Mouse (Mus musculus) midbrain, embryonic 13.5 days (tissue): ENCODE measurements around the gene Vps13a. TPM values are rescaled to one million over a fixed set of nuclear protein-coding genes. Genes with fewer than 3 reads are reported as not detected.

Experiments
- ATAC-seq: fragments of 200-750 bp; cut with Nextera tagmentation; 2 replicates; pipeline ENCODE4 v1.8.0; 2017; ENCODE audit warnings: mild to moderate bottlenecking, moderate TSS enrichment, moderate library complexity
- H3K27ac ChIP-seq: fragments of 300-500 bp; sonication (generic); 2 replicates; pipeline ENCODE4 v1.5.1; 2015; ENCODE audit warnings: inconsistent platforms, mild to moderate bottlenecking, moderate library complexity
- H3K27me3 ChIP-seq: fragments of 300-500 bp; sonication (generic); 2 replicates; pipeline ENCODE4 v1.6.1; 2015; ENCODE audit warnings: mild to moderate bottlenecking, inconsistent platforms
- H3K36me3 ChIP-seq: fragments of 300-500 bp; sonication (generic); 2 replicates; pipeline ENCODE4 v1.6.1; 2015; ENCODE audit warnings: mild to moderate bottlenecking, inconsistent platforms
- H3K4me1 ChIP-seq: fragments of 300-500 bp; sonication (generic); replicated peaks from 2 replicates; pipeline ENCODE4 v1.6.1; 2015; ENCODE audit warnings: inconsistent platforms
- H3K4me2 ChIP-seq: fragments of 300-500 bp; sonication (generic); replicated peaks from 2 replicates; pipeline ENCODE4 v1.6.1; 2015; ENCODE audit warnings: moderate library complexity, mild to moderate bottlenecking, inconsistent platforms
- H3K4me3 ChIP-seq: fragments of 300-500 bp; sonication (generic); replicated peaks from 2 replicates; pipeline ENCODE4 v1.5.1; 2015; ENCODE audit warnings: mild to moderate bottlenecking, inconsistent platforms
- H3K9ac ChIP-seq: fragments of 300-500 bp; sonication (generic); replicated peaks from 2 replicates; pipeline ENCODE4 v1.6.1; 2015; ENCODE audit warnings: mild to moderate bottlenecking, inconsistent platforms
- H3K9me3 ChIP-seq: fragments of 300-500 bp; sonication (generic); 2 replicates; pipeline ENCODE4 v1.6.1; 2016; ENCODE audit warnings: mild to moderate bottlenecking, inconsistent platforms
- WGBS: fragments of 180-500 bp; shearing (Covaris S2); methylation state at CpG from one replicate; pipeline ENCODE4 v1.1.7; 2015; 5-methylcytosine and 5-hydroxymethylcytosine counted together
- polyA plus RNA-seq: library from polyadenylated mRNA; unstranded; fragments of >200 nt; fragmentation: Nextera tagmentation; extraction: Ambion mirVana; gene quantifications from 2 replicates; pipeline ENCODE4 v1.2.1, GENCODE M21; 2015

The Vps13a gene
- polyA plus RNA-seq, 1 experiment from 2014 or later: 9.2 TPM

GRCm38 (mm10) chr19:16599298-16599970, 181.3 kb downstream of the Vps13a start:
- no peak overlapping the region for H3K4me3 ChIP-seq
- no peaks in the 10 kb centered on the region for H3K36me3 ChIP-seq
- 0 out of 2 replicates have a peak overlapping the region, but pooled peaks have one; percentile 20 for H3K4me2 ChIP-seq
- peaks cover 5% of the 10 kb centered on the region for H3K4me1 ChIP-seq
- H3K9me3 ChIP-seq: no peaks in the 10 kb centered on the region
- no peak overlapping the region for H3K27ac ChIP-seq
- 17% methylated on average over 9 of the region's 9 CpGs for WGBS
- 0 out of 2 replicates have a peak overlapping the region, but pooled peaks have one; percentile 14 for H3K9ac ChIP-seq
- no peaks in the 10 kb centered on the region for H3K27me3 ChIP-seq
- ATAC-seq: peak; percentile 75

- 55% methylated on average over 11 of the region's 11 CpGs for WGBS
- no peak overlapping the region for H3K27ac ChIP-seq
- no peak overlapping the region for H3K9ac ChIP-seq
- H3K9me3 ChIP-seq: no peaks in the 10 kb centered on the region
- no peaks in the 10 kb centered on the region for H3K36me3 ChIP-seq
- H3K4me1 ChIP-seq: peaks cover 5% of the 10 kb centered on the region
- ATAC-seq: peak; percentile 86
- no peak overlapping the region for H3K4me3 ChIP-seq
- H3K4me2 ChIP-seq: 0 out of 2 replicates have a peak overlapping the region, but pooled peaks have one; percentile 20
- no peaks in the 10 kb centered on the region for H3K27me3 ChIP-seq
These were observed 182.0 kb downstream of the Vps13a start for GRCm38 (mm10) chr19:16598653-16599297.

- Histone ChIP-seq H3K4me2 (no peak overlapping the region), H3K9me3 (no peaks in the 10 kb centered on the region), H3K27me3 (no peaks in the 10 kb centered on the region), H3K27ac (no peak overlapping the region), H3K9ac (no peak overlapping the region), H3K36me3 (no peaks in the 10 kb centered on the region), H3K4me3 (no peak overlapping the region), H3K4me1 (peaks cover 5% of the 10 kb centered on the region)
- no peak for ATAC-seq
- 81% methylated on average over 6 of the region's 6 CpGs for WGBS
These were observed 183.5 kb downstream of the Vps13a start for GRCm38 (mm10) chr19:16597216-16597615.

GRCm38 (mm10) chr19:16593975-16594317, 186.8 kb downstream of the Vps13a start:
- Histone ChIP-seq H3K4me2 (no peak overlapping the region), H3K27me3 (no peaks in the 10 kb centered on the region), H3K4me1 (peaks cover 3% of the 10 kb centered on the region), H3K9ac (no peak overlapping the region), H3K9me3 (no peaks in the 10 kb centered on the region), H3K4me3 (no peak overlapping the region), H3K27ac (no peak overlapping the region), H3K36me3 (no peaks in the 10 kb centered on the region)
- ATAC-seq: no peak

- WGBS: 90% methylated on average over 7 of the region's 7 CpGs
- Histone ChIP-seq H3K4me1 (no peaks in the 10 kb centered on the region), H3K4me3 (no peak overlapping the region), H3K36me3 (no peaks in the 10 kb centered on the region), H3K27ac (no peak overlapping the region), H3K27me3 (no peaks in the 10 kb centered on the region), H3K9ac (no peak overlapping the region), H3K9me3 (no peaks in the 10 kb centered on the region), H3K4me2 (no peak overlapping the region)
- ATAC-seq: no peak
These were observed 187.3 kb downstream of the Vps13a start for GRCm38 (mm10) chr19:16593256-16593974.

- Histone ChIP-seq H3K9me3 (no peaks in the 10 kb centered on the region), H3K27me3 (no peaks in the 10 kb centered on the region), H3K4me2 (no peak overlapping the region), H3K9ac (no peak overlapping the region), H3K4me3 (no peak overlapping the region), H3K4me1 (no peaks in the 10 kb centered on the region), H3K27ac (no peak overlapping the region), H3K36me3 (no peaks in the 10 kb centered on the region)
- ATAC-seq: no peak
- WGBS: 7% methylated on average over 3 of the region's 3 CpGs
These were observed 195.4 kb downstream of the Vps13a start for GRCm38 (mm10) chr19:16585379-16585778.

GRCm38 (mm10) chr19:16584546-16584945, 196.2 kb downstream of the Vps13a start:
- 92% methylated on average over 7 of the region's 7 CpGs for WGBS
- H3K4me1 ChIP-seq: no peaks in the 10 kb centered on the region
- no peaks in the 10 kb centered on the region for H3K36me3 ChIP-seq
- no peaks in the 10 kb centered on the region for H3K9me3 ChIP-seq
- H3K27ac ChIP-seq: no peak overlapping the region
- H3K9ac ChIP-seq: no peak overlapping the region
- H3K4me3 ChIP-seq: no peak overlapping the region
- H3K4me2 ChIP-seq: no peak overlapping the region
- no peak for ATAC-seq
- H3K27me3 ChIP-seq: no peaks in the 10 kb centered on the region

- Histone ChIP-seq H3K4me2 (no peak overlapping the region), H3K36me3 (no peaks in the 10 kb centered on the region), H3K27ac (no peak overlapping the region), H3K4me3 (no peak overlapping the region), H3K9me3 (no peaks in the 10 kb centered on the region), H3K27me3 (no peaks in the 10 kb centered on the region), H3K4me1 (no peaks in the 10 kb centered on the region), H3K9ac (no peak overlapping the region)
- ATAC-seq: no peak
- WGBS: 88% methylated on average over 8 of the region's 8 CpGs
These were observed 200.2 kb downstream of the Vps13a start for GRCm38 (mm10) chr19:16580501-16580900.

GRCm38 (mm10) chr19:16579656-16580260, 201.0 kb downstream of the Vps13a start:
- H3K4me1 ChIP-seq: no peaks in the 10 kb centered on the region
- H3K36me3 ChIP-seq: no peaks in the 10 kb centered on the region
- 82% methylated on average over 7 of the region's 7 CpGs for WGBS
- no peaks in the 10 kb centered on the region for H3K9me3 ChIP-seq
- ATAC-seq: no peak
- H3K4me3 ChIP-seq: no peak overlapping the region
- no peaks in the 10 kb centered on the region for H3K27me3 ChIP-seq
- H3K27ac ChIP-seq: no peak overlapping the region
- no peak overlapping the region for H3K9ac ChIP-seq
- H3K4me2 ChIP-seq: no peak overlapping the region

GRCm38 (mm10) chr19:16576790-16577189, 203.9 kb downstream of the Vps13a start:
- no peak overlapping the region for H3K9ac ChIP-seq
- no peaks in the 10 kb centered on the region for H3K4me1 ChIP-seq
- H3K4me2 ChIP-seq: no peak overlapping the region
- H3K4me3 ChIP-seq: no peak overlapping the region
- no peaks in the 10 kb centered on the region for H3K27me3 ChIP-seq
- no peaks in the 10 kb centered on the region for H3K9me3 ChIP-seq
- WGBS: 91% methylated on average over 6 of the region's 6 CpGs
- H3K36me3 ChIP-seq: no peaks in the 10 kb centered on the region
- no peak for ATAC-seq
- no peak overlapping the region for H3K27ac ChIP-seq
